Mouse (Mus musculus): ENCODE data around the gene Reps1. TPM values are rescaled to one million over a fixed set of nuclear protein-coding genes. Genes with fewer than 3 reads are reported as not detected.
A peak's percentile ranks its signal among the peaks of the same experiment; 100 is the strongest.

The Reps1 gene
- total RNA-seq, 2 experiments from 2014 or later: 40.2 to 41.6 TPM

DNA sequence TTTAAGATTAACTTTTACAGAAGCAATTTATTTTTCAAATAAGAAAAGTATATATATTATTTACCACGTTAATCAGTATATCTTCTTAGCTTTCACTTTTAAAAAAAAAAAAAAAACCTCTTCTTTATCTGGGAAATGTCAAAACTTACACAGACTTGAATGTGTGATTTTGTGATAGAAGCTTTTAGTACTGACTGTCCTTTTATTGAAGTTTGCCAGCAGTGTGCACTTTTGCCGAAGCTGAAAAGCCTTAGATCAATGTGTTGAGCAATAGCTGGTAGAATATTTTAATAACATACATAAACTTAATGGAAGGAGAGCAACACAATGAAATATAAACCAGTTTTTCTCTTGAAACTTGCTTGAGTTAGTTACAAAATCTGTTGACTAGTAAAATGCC lies 5.1 kb downstream of the Reps1 start:
- intact Hi-C loops (cut with DNase I): no loop called here
- no peak for DNase-seq

DNA sequence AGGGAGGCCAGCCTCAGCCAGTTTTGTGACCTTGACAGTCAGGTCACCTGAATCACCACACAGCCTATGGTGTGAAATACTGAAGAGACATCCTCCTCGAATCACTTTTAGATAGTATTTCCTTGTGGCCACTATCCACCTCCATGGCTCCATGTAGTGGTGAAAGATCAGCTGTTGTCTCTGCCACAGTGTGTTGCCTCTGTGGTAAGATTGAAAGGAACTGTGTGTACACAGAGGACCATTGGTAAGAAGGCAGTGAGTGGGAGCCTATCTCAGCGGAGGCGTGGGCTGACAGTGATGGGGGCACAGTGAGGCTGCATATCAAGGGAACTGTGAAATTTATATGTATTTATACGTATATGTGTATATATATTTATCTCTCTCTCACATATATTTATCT lies 5.9 kb downstream of the Reps1 start:
- no peak for DNase-seq
- intact Hi-C loops (cut with DNase I): no loop called here

DNA sequence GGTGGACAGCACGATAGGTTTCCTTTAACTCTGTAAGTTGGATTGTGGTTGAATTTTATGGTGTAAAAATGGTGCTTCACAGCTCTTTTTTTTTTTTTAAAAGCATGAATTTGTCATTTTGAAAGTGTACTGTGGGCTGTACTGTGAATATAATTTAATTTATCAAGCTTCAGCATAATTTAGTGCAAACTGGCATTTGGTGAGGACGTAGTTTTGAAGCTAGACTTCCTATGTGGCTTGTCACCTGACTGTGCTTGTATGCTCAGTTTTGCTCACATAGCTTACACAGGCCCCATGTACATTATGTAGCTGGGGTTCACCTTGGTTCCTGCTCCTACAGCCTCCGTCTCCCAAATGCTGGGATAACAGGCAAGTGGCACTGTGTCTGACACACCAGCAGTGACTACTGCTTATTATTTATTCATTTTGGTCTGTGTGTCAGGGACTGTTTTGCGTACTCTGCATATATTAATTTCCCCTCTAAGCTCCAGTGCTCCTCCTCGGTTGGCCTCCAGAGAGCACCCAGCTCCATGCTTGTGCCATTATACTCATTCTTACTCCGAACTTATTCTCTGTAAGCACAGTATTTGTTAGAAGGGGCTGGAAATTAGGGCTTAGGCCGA lies 9.1 kb downstream of the Reps1 start:
- DNase-seq: no peak
- intact Hi-C loops (cut with DNase I): no loop called here

GRCm38 (mm10) chr10:18066031-18066439 lies 10.4 kb downstream of the Reps1 start:
- no peak for DNase-seq
- intact Hi-C loops (cut with DNase I): no loop called here

GRCm38 (mm10) chr10:18067761-18068446 lies 12.2 kb downstream of the Reps1 start:
- DNase-seq: no peak
- intact Hi-C loops (cut with DNase I): no loop called here

- intact Hi-C loops (cut with DNase I): no loop called here
- no peak for DNase-seq
These were observed 13.2 kb downstream of the Reps1 start for GRCm38 (mm10) chr10:18068880-18069279.

DNA sequence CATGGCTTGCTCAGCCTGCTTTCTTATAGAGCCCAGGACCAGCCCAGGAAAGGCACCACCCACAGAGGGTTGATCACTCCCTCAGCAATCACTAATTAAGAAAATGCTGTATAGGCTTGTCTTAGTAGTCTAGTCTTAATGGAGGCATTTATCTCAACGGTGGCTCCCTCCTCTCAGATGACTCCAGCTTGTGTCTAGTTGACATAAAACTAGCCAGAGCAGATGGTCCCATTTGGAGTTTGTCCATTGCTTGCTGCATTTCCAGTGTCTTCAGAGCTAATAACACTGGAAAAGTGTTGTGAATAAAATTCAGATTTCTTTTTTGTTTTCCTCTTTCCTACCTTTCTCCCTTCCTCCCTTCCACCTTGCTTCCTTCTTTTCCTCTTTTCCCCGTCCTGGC lies 13.9 kb downstream of the Reps1 start:
- intact Hi-C loops (cut with DNase I): no loop called here
- no peak for DNase-seq

DNA sequence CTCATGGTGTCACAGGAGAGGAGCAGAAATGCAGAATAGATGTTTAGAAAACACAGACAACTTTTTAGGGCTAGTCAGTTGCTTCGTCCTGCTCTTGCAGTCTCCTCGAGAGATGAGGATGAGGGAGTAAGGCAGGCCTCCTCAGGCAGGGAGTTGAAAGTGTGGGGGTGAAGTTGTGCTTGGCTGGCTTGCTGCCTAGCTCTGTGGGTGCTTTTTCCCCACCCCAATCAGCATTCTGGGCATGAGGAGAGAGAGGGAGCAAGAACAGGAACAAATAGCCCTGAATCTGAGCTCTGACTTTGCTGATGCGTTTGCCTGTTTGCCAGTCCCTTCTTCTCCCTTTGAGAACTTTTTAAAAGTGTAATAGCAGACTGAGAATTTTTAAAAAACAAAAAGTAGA lies 14.5 kb downstream of the Reps1 start:
- DNase-seq: peak; percentile 30 to 32
- intact Hi-C loops (cut with DNase I): no loop called here

DNA sequence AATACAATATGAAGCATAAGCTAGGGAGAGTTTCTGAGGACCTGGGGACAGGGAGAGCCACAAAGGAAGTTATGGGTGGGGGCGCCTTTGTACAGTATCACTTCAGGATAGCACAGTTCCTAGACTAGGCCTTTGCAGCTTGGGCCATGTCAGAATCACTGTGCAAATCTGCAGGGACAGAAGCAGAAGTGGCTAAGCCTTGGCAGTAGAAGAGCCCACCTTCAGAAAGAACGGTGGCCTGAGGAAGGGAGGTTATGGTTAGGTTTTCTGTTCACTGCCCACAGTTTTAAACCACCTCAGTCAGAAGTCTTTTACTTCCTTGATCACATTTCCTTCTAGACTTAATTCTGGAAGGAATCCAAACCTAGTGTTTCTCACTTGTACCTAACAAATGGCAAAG lies 15.0 kb downstream of the Reps1 start:
- no peak for DNase-seq
- intact Hi-C loops (cut with DNase I): no loop called here

DNA sequence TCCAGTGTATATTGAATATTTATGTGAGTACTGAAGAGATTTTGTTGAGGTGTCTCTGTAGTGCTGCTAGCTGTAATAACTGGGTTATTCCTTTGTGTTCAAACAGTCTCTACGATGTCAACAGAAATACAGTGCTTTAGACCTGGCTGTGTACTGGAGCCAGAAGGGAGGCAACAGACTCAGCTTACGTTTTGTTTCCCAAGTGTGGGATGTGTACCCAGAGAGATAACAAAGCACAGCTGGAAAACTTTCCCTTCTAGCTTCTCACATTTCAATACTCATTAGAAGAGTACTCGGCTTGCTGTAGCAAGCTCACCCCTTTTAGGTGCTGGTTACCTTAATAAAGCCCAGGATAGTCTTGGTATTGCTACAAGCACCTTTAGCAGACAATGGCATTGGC lies 17.2 kb downstream of the Reps1 start:
- intact Hi-C loops (cut with DNase I): no loop called here
- DNase-seq: no peak

DNA sequence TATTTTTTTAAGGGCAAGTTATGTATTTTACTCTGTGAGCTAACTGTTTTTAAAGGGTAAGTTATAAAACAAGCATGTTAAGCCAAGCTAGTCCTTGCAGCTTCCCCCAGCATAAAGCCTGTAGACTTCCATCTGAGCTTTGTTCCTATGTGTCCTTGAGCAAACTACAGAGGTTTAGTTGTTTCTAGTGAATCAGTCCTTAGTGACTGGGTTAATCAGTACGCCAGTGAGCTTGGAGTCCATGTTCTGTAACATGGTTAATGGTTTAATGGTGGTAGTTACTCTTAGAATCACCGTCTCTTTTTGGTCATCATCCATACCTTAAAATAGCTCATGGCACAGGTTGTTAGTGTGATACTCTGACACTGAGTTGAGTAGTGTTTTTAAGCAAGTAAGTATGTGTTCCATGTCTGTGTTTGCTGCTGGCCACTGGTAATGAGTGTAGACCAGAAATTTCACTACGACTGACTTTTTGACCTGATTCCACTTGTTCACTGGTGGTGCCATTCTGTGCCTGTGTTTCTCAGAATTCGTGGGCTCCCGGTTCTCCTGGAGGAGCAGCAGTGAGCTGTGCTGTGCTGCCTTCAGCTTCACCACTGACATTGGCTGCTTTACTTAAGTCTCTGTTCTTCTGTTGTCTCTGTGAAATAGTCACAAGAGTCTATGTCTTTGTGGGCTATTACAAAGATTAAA lies 18.9 kb downstream of the Reps1 start:
- DNase-seq: no peak
- intact Hi-C loops (cut with DNase I): no loop called here

DNA sequence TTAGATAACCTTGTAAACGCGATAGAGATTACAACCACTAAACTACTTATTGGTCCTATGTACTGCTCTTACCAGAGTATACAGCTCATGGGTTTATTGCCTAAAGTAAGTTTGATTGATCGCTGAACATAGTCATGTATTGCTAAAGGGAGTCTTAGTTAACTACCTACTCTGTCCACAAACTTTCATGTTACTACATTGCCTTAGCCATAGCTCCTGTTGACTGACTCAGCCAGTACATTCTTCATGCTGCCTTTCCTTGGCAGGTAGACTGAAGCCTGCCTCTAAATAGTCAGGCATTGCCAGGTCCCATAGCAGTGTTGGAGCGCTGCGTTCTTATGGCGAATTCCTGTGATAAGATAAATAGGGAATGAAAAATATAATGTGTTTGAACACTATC lies 20.2 kb downstream of the Reps1 start:
- intact Hi-C loops (cut with DNase I): no loop called here
- no peak for DNase-seq

DNA sequence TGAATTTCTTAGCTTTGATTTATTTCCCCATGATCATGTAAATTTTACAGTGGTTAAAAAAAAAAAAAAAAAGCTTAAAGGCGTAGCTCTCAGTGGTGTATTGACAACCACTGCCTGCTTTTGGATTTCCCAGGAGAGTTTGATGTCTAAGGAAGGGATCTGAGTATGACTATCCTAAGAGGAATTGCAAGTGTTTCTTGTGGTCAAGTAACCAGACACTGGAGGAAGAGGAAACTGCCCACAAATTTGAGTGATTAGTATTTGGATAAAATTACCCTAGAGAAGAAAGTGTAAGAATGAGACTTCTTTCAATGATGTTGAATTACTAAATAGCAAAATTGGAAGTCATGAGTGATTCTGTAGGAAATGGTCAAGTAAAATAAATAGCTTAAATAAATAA lies 25.9 kb downstream of the Reps1 start:
- intact Hi-C loops (cut with DNase I): no loop called here
- DNase-seq: no peak

- DNase-seq: no peak
- intact Hi-C loops (cut with DNase I): no loop called here
These were observed 27.1 kb downstream of the Reps1 start for GRCm38 (mm10) chr10:18082772-18083171.

DNA sequence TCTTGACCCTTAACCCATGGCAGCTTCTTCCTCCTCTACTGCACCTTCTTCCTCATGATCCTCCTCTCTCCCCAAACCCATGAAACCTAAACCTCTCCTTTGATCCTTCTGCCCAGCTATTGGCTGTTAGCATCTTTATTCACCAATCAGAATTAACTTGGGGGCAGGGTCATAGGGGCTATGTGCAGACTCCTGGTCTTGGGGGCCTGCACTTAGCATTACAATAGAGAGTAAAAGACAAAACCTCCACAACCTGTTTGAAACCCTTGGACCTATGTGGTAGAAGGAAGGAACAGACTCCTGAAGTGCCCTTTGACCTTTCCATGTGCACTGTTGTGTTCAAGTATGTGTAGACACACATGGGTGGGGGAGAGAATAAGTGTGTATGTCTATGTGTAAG lies 35.0 kb downstream of the Reps1 start:
- intact Hi-C loops (cut with DNase I): no loop called here
- DNase-seq: no peak

- DNase-seq: no peak
- intact Hi-C loops (cut with DNase I): loop anchor here (5.0 to 10.0 kb wide), 2 partner anchors 45 to 367 kb away; partner anchors contain the start of gene Reps1
These were observed 46.5 kb downstream of the Reps1 start for GRCm38 (mm10) chr10:18102166-18102565.

GRCm38 (mm10) chr10:18107471-18107870 lies 51.8 kb downstream of the Reps1 start:
- peak; percentile 7 to 42 for DNase-seq
- intact Hi-C loops (cut with DNase I): loop anchor here (2.0 to 10.0 kb wide), 2 partner anchors 89 to 373 kb away; no protein-coding TSS in a partner anchor

GRCm38 (mm10) chr10:18110940-18111339 lies 55.3 kb downstream of the Reps1 start:
- DNase-seq: no peak
- intact Hi-C loops (cut with DNase I): no loop called here

- DNase-seq: no peak
- intact Hi-C loops (cut with DNase I): no loop called here
These were observed 57.9 kb downstream of the Reps1 start for GRCm38 (mm10) chr10:18113473-18114093.

GRCm38 (mm10) chr10:18118336-18118735 lies 62.7 kb downstream of the Reps1 start:
- intact Hi-C loops (cut with DNase I): no loop called here
- no peak for DNase-seq

DNA sequence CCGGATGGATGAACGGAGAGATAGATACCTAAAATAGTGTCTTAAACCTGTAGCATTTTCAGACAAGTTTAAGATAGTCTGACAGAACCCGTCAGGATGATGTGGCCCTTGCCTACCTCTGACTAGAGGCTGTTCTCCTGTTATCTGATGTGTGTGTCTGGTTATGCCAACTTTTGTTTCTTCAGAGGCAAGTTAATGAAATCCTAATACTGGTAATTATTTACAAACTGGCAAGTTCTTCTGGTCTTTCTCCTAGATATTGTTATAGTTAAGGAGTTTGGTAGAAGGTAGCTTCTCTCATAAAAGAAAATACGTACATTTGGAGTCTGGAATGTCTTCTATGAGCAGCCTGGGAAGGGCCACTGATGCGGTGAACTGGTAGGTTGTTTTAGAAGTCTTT lies 74.6 kb downstream of the Reps1 start:
- no peak for DNase-seq
- intact Hi-C loops (cut with DNase I): no loop called here
